Mouse (Mus musculus): ENCODE results near the gene Plin1. TPM values are rescaled to one million over a fixed set of nuclear protein-coding genes. Genes with fewer than 3 reads are reported as not detected.

The Plin1 gene
- total and polyA plus RNA-seq, 2 experiments, result 0.74 TPM; not detected in 1

DNA sequence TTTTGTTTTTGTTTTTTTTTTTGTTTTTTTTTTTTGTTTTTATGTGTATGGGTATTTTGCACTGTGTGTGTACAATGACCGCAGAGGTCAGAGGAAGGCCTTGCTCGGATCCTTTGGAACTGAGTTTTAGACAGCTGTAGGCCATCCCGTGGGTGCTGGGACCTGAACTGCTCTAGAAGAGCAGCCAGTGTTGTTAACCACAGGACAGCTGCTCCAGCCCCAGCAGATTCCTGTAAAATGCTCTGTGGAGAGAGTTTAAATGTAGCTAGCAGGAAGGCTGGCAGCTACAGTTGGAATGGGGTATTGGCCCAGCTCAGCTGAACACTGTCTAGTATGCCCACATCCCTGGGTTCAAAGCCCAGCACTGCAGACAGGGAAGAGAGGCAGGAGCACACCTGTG lies 37.0 kb upstream of the Plin1 start:
- no peak for DNase-seq (ENCODE audit: extremely low read depth, low read depth, low spot score)
- 90% methylated on average over 3 of the region's 3 CpGs for WGBS
- Histone ChIP-seq H3K4me1 (ENCODE audit: control insufficient read depth, insufficient read depth, low read length) (peaks cover 2% of the 10 kb centered on the region; the same call in 1 of the 2 replicates), H3K79me2 (ENCODE audit: control insufficient read depth, insufficient read depth, low read length) (no peaks in the 10 kb centered on the region), H3K27ac (replicated peaks; ENCODE audit: insufficient read depth, low read depth, low read length) (no peak overlapping the region), H3K27me3 (ENCODE audit: control insufficient read depth, insufficient read depth, low read length) (no peaks in the 10 kb centered on the region), H3K36me3 (ENCODE audit: control insufficient read depth, insufficient read depth, low read length) (no peaks in the 10 kb centered on the region), H3K4me3 (ENCODE audit: insufficient read depth, low read depth, low read length) (no peak overlapping the region), H3K9ac (ENCODE audit: low read depth, low read length) (no peak overlapping the region)
- no peak for TF ChIP-seq CTCF (IDR thresholded peaks at IDR 0.05; ENCODE audit: low read depth, low read length)
- no peak for TF ChIP-seq POLR2A (IDR thresholded peaks at IDR 0.05; ENCODE audit: extremely low read depth, insufficient read depth, low read length)

DNA sequence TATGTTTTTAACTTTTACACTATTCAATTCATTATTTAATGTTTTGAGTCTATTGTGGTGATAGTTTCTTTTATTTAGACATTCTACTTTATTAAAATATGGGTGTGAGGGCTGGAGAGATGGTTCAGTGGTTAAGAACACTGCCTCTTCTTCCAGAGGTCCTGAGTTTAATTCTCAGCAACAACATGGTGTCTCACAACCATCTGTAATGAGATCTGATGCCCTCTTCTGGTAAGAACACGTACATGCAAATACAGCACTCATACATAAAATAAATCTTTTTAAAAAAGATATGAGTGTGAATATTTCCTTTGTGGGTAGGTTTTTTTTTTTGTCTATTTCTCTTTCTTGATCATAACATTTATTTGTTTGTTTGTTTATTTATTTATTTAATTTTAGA lies 33.3 kb upstream of the Plin1 start:
- H3K36me3 ChIP-seq (ENCODE audit: control insufficient read depth, insufficient read depth, low read length), result no peaks in the 10 kb centered on the region
- no peak overlapping the region for H3K27ac ChIP-seq (replicated peaks; ENCODE audit: insufficient read depth, low read depth, low read length)
- TF ChIP-seq CTCF (IDR thresholded peaks at IDR 0.05; ENCODE audit: low read depth, low read length) (no peak), POLR2A (IDR thresholded peaks at IDR 0.05; ENCODE audit: extremely low read depth, insufficient read depth, low read length) (no peak)
- H3K27me3 ChIP-seq (ENCODE audit: control insufficient read depth, insufficient read depth, low read length), result no peaks in the 10 kb centered on the region
- H3K4me3 ChIP-seq (ENCODE audit: insufficient read depth, low read depth, low read length), result no peak overlapping the region
- WGBS, result 71% methylated on average over 1 of the region's 1 CpGs
- H3K79me2 ChIP-seq (ENCODE audit: control insufficient read depth, insufficient read depth, low read length), result no peaks in the 10 kb centered on the region
- H3K4me1 ChIP-seq (ENCODE audit: control insufficient read depth, insufficient read depth, low read length), result no peaks in the 10 kb centered on the region
- DNase-seq (ENCODE audit: extremely low read depth, low read depth, low spot score), result no peak
- H3K9ac ChIP-seq (ENCODE audit: low read depth, low read length), result no peak overlapping the region

DNA sequence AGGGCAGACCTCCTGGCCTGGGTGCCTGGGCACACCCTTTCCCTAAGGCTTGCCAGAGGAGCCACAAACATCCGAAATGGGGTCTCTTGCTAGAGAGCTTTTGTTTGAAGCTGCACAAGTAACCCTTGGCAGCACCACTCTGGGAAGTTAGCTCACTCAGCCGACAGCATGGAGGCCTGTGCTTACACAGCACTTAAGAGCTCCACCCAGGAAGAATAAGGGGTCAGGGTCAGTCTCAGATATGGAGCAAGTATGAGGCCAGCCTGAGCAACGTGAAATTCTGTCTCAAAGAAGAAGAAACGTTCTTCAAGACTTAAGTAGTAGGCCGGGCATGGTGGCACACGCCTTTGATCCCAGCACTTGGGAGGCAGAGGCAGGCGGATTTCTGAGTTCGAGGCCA lies 29.4 kb upstream of the Plin1 start:
- H3K4me3 ChIP-seq (ENCODE audit: insufficient read depth, low read depth, low read length), result no peak overlapping the region
- no peak overlapping the region for H3K27ac ChIP-seq (replicated peaks; ENCODE audit: insufficient read depth, low read depth, low read length)
- no peaks in the 10 kb centered on the region for H3K27me3 ChIP-seq (ENCODE audit: control insufficient read depth, insufficient read depth, low read length)
- no peak for DNase-seq (ENCODE audit: extremely low read depth, low read depth, low spot score)
- no peak overlapping the region for H3K9ac ChIP-seq (ENCODE audit: low read depth, low read length)
- no peak for TF ChIP-seq POLR2A (IDR thresholded peaks at IDR 0.05; ENCODE audit: extremely low read depth, insufficient read depth, low read length)
- TF ChIP-seq CTCF (IDR thresholded peaks at IDR 0.05; ENCODE audit: low read depth, low read length), result no peak
- WGBS, result 76% methylated on average over 8 of the region's 8 CpGs
- H3K79me2 ChIP-seq (ENCODE audit: control insufficient read depth, insufficient read depth, low read length), result no peaks in the 10 kb centered on the region
- no peaks in the 10 kb centered on the region for H3K36me3 ChIP-seq (ENCODE audit: control insufficient read depth, insufficient read depth, low read length)
- H3K4me1 ChIP-seq (ENCODE audit: control insufficient read depth, insufficient read depth, low read length), result peaks cover 1% of the 10 kb centered on the region; the same call in 1 of the 2 replicates

DNA sequence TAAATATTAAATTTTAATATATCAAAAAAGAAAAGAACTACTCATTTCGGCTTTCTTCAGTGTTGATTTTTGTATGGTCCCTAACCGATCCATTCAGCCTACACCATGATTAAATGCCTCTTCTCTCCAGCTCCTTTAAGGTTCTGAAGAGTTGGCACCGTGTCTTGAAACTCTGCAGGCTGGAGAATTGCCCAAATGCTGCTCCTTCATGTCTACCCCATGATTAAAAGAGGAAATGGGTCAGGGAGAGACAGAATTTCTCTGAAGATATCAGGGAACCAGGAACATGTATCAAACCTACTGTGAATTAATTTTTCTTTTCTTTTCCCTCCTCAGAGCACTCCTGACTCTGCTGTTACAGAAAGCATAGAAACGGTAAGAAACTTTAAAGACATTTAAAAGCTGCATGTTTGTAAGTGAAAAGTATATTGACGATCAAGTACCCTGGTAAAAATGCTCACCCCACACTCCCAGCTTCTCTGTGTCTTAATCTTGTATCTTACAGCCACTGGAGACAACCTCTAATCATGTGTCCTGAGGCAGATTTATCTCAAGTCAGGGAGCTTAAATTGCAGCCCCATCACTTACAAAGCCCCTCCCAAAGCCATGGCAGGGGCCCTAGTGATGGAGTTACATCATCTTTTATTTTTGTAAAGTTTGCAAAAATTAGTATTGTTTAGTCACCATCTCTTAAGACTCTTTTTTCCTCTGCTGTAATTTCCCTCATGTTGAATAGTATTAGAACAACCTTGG lies 28.6 kb upstream of the Plin1 start:
- Histone ChIP-seq H3K4me3 (ENCODE audit: insufficient read depth, low read depth, low read length) (no peak overlapping the region), H3K36me3 (ENCODE audit: control insufficient read depth, insufficient read depth, low read length) (no peaks in the 10 kb centered on the region), H3K27me3 (ENCODE audit: control insufficient read depth, insufficient read depth, low read length) (no peaks in the 10 kb centered on the region), H3K9ac (ENCODE audit: low read depth, low read length) (no peak overlapping the region), H3K4me1 (ENCODE audit: control insufficient read depth, insufficient read depth, low read length) (peaks cover 1% of the 10 kb centered on the region; the same call in 1 of the 2 replicates), H3K79me2 (ENCODE audit: control insufficient read depth, insufficient read depth, low read length) (no peaks in the 10 kb centered on the region), H3K27ac (replicated peaks; ENCODE audit: insufficient read depth, low read depth, low read length) (no peak overlapping the region)
- no peak for DNase-seq (ENCODE audit: extremely low read depth, low read depth, low spot score)
- 74% methylated on average over 5 of the region's 5 CpGs for WGBS
- TF ChIP-seq CTCF (IDR thresholded peaks at IDR 0.05; ENCODE audit: low read depth, low read length), result no peak
- no peak for TF ChIP-seq POLR2A (IDR thresholded peaks at IDR 0.05; ENCODE audit: extremely low read depth, insufficient read depth, low read length)

DNA sequence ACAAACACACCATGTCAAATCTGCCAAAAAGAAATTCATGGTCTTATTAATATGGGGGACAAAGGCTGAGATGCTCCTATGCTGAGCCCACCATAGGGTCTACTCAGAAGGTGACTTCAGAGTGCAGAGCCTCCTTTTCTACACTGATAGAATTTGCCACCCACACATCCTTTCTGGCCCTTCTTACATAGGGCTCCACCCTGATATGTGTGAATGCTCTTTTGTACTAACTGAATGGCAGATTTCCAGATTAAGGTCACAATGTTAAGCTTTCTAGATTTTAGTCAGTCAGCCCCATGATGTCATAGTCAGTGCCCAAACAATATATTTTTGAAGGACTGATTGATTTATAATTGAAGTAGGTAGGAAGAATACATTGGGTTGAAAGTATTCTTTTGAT lies 27.1 kb upstream of the Plin1 start:
- no peak overlapping the region for H3K4me3 ChIP-seq (ENCODE audit: insufficient read depth, low read depth, low read length)
- no peak overlapping the region for H3K9ac ChIP-seq (ENCODE audit: low read depth, low read length)
- H3K36me3 ChIP-seq (ENCODE audit: control insufficient read depth, insufficient read depth, low read length), result no peaks in the 10 kb centered on the region
- H3K4me1 ChIP-seq (ENCODE audit: control insufficient read depth, insufficient read depth, low read length), result peaks cover 1% of the 10 kb centered on the region; the same call in 1 of the 2 replicates
- H3K27ac ChIP-seq (replicated peaks; ENCODE audit: insufficient read depth, low read depth, low read length), result no peak overlapping the region
- no peaks in the 10 kb centered on the region for H3K27me3 ChIP-seq (ENCODE audit: control insufficient read depth, insufficient read depth, low read length)
- no peaks in the 10 kb centered on the region for H3K79me2 ChIP-seq (ENCODE audit: control insufficient read depth, insufficient read depth, low read length)
- no peak for TF ChIP-seq CTCF (IDR thresholded peaks at IDR 0.05; ENCODE audit: low read depth, low read length)
- TF ChIP-seq POLR2A (IDR thresholded peaks at IDR 0.05; ENCODE audit: extremely low read depth, insufficient read depth, low read length), result no peak
- peak; percentile 63 for DNase-seq (ENCODE audit: extremely low read depth, low read depth, low spot score)

DNA sequence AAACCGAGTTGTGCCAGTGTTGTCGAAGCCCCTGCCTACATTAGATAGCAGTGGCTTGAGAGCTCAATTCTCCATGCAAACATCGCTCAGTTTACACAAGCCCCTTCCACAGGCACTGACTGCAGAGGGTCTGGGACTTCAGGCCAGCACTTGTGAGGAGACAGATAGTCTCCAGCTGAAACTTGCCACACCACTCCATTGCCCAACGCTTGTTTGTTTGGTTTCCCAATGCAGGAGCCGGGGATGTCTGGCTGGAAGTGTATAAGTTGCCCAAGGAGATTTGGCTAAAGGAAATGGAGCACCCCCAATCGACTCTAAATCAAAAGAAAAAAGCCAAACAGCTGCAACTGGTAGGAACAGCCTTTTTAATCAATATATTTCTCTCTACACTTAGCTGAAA lies 25.5 kb upstream of the Plin1 start:
- Histone ChIP-seq H3K27me3 (ENCODE audit: control insufficient read depth, insufficient read depth, low read length) (no peaks in the 10 kb centered on the region), H3K79me2 (ENCODE audit: control insufficient read depth, insufficient read depth, low read length) (no peaks in the 10 kb centered on the region), H3K9ac (ENCODE audit: low read depth, low read length) (no peak overlapping the region), H3K4me3 (ENCODE audit: insufficient read depth, low read depth, low read length) (no peak overlapping the region), H3K27ac (replicated peaks; ENCODE audit: insufficient read depth, low read depth, low read length) (peak overlapping the region; percentile 97), H3K4me1 (ENCODE audit: control insufficient read depth, insufficient read depth, low read length) (peaks cover 1% of the 10 kb centered on the region; the same call in 1 of the 2 replicates), H3K36me3 (ENCODE audit: control insufficient read depth, insufficient read depth, low read length) (no peaks in the 10 kb centered on the region)
- DNase-seq (ENCODE audit: extremely low read depth, low read depth, low spot score), result peak; percentile 96
- WGBS, result 9% methylated on average over 6 of the region's 6 CpGs
- TF ChIP-seq POLR2A (IDR thresholded peaks at IDR 0.05; ENCODE audit: extremely low read depth, insufficient read depth, low read length) (no peak), CTCF (IDR thresholded peaks at IDR 0.05; ENCODE audit: low read depth, low read length) (no peak)

All from liver, adult 2 months (tissue).